ENCODE assay signal across 9 mouse cellular contexts in genomic region chr19:10502571-10502970, GRCm38 (mm10). TPM values are rescaled to one million over a fixed set of nuclear protein-coding genes. Genes with fewer than 3 reads are reported as not detected.
DNase-seq lines count a peak whose midpoint lies in the region; ATAC-seq lines count a peak whose summit lies in the region.
"Had no signal": no experiment of that assay in that cellular context is flagged by ENCODE, and none has a peak within 500 bp of the region (broad histone marks: within the 10 kb centered on the region; RNA-seq: fewer than 3 reads in every experiment).

No protein-coding gene starts in this region.

- H3K9ac ChIP-seq in liver, embryonic 13.5 days, result no peak overlapping the region
- H3K9ac ChIP-seq in neural tube, embryonic 12.5 days, result no peak overlapping the region
- H3K9ac ChIP-seq: limb, embryonic 15.5 days had no signal

- no peak overlapping the region for H3K4me2 ChIP-seq in liver, embryonic 13.5 days
- no peak overlapping the region for H3K4me2 ChIP-seq in neural tube, embryonic 12.5 days (replicated peaks)
- H3K4me2 ChIP-seq: limb, embryonic 15.5 days had no signal

- no peaks in the 10 kb centered on the region for H3K27me3 ChIP-seq in liver, embryonic 13.5 days
- H3K27me3 ChIP-seq in neural tube, embryonic 12.5 days (replicated peaks), result no peaks in the 10 kb centered on the region
- H3K27me3 ChIP-seq: limb, embryonic 15.5 days had no signal

- no peaks in the 10 kb centered on the region for H3K4me1 ChIP-seq in liver, embryonic 13.5 days (replicated peaks)
- no peaks in the 10 kb centered on the region for H3K4me1 ChIP-seq in neural tube, embryonic 12.5 days
- H3K4me1 ChIP-seq: limb, embryonic 15.5 days had no signal

- H3K36me3 ChIP-seq in liver, embryonic 13.5 days, result peaks cover 78% of the 10 kb centered on the region
- H3K36me3 ChIP-seq in neural tube, embryonic 12.5 days, result peaks cover 41% of the 10 kb centered on the region

- no peak overlapping the region for H3K27ac ChIP-seq in liver, embryonic 13.5 days
- H3K27ac ChIP-seq in neural tube, embryonic 12.5 days, result no peak overlapping the region
- H3K27ac ChIP-seq: limb, embryonic 15.5 days had no signal

- intact Hi-C loops in heart, postnatal 36 days (cut with DNase I), result loop anchor here (1.0 kb wide), 1 partner anchor 169 kb away; no protein-coding TSS in a partner anchor

- peak; percentile 20 for DNase-seq in gastrocnemius, postnatal 10 days
- DNase-seq in gastrocnemius, adult 8-10 months (ENCODE audit: low spot score in 2 of 2), result no peak
- DNase-seq in CD4-positive, CD25-positive, alpha-beta regulatory T cell, adult 2 months (ENCODE audit: low read depth, low spot score), result peak; percentile 72
- peak; percentile 42 for DNase-seq in cerebellum, adult 9-10 months
- DNase-seq in heart, postnatal 36 days, result peak; percentile 21 to 50
- DNase-seq in liver, embryonic 13.5 days, result peak; percentile 29
- DNase-seq in frontal cortex, postnatal 14 days (ENCODE audit: low spot score in 2 of 2), result no peak

- peak; percentile 65 for ATAC-seq in liver, embryonic 13.5 days (ENCODE audit: low read depth)
- peak; percentile 78 for ATAC-seq in neural tube, embryonic 12.5 days (ENCODE audit: low FRiP score, low read depth)

- H3K4me3 ChIP-seq in liver, embryonic 13.5 days (replicated peaks), result no peak overlapping the region
- H3K4me3 ChIP-seq in neural tube, embryonic 12.5 days, result no peak overlapping the region
- H3K4me3 ChIP-seq: limb, embryonic 15.5 days had no signal

- H3K9me3 ChIP-seq in liver, embryonic 13.5 days (replicated peaks), result no peaks in the 10 kb centered on the region
- H3K9me3 ChIP-seq in neural tube, embryonic 12.5 days, result no peaks in the 10 kb centered on the region
- H3K9me3 ChIP-seq: limb, embryonic 15.5 days had no signal

- 15% methylated on average over 4 of the region's 4 CpGs for WGBS in liver, embryonic 13.5 days (ENCODE audit: insufficient replicate concordance)
- WGBS in neural tube, embryonic 12.5 days, result 8% methylated on average over 4 of the region's 4 CpGs

RNA-seq across cellular contexts. Expression of gene Ppp1r32, which starts 19.8 kb away (rescaled TPM):
- 1 to 10 TPM in 1 of 2 experiments, under 1 TPM in 1; 0.40 to 1.3 TPM for total RNA-seq in gastrocnemius, postnatal 10 days (2021)
- under 1 TPM; 0.35 to 0.92 (median 0.46) TPM for total RNA-seq in gastrocnemius, adult 8-10 months (2022)
- under 1 TPM; 0.19 to 0.61 TPM for total RNA-seq in heart, postnatal 36 days (2021)
- polyA plus RNA-seq in liver, embryonic 13.5 days (2015; fragmentation: Nextera tagmentation; extraction: Ambion mirVana), result not detected in 2 replicates
- 0.51 TPM in 1 of 2 replicates, not detected in the other for polyA plus RNA-seq in neural tube, embryonic 12.5 days (2016; fragmentation: Nextera tagmentation; extraction: Ambion mirVana)

RNA-seq across cellular contexts. Expression of gene Cpsf7, which starts 22.5 kb away (rescaled TPM):
- 10 to 100 TPM; 26.6 to 33.0 TPM for total RNA-seq in gastrocnemius, postnatal 10 days (2021)
- total RNA-seq in gastrocnemius, adult 8-10 months (2022), result 10 to 100 TPM; 14.9 to 17.1 (median 16.0) TPM
- 10 to 100 TPM; 24.5 to 25.4 TPM for total RNA-seq in heart, postnatal 36 days (2021)
- 9.7 and 13.5 TPM in 2 replicates for polyA plus RNA-seq in liver, embryonic 13.5 days (2015; fragmentation: Nextera tagmentation; extraction: Ambion mirVana)
- 51.1 and 57.2 TPM in 2 replicates for polyA plus RNA-seq in neural tube, embryonic 12.5 days (2016; fragmentation: Nextera tagmentation; extraction: Ambion mirVana)

RNA-seq across cellular contexts. Expression of gene Sdhaf2, which starts 23.4 kb away (rescaled TPM):
- total RNA-seq in gastrocnemius, postnatal 10 days (2021), result 10 to 100 TPM; 42.5 to 45.1 TPM
- 10 to 100 TPM; 47.2 to 53.6 (median 48.0) TPM for total RNA-seq in gastrocnemius, adult 8-10 months (2022)
- total RNA-seq in heart, postnatal 36 days (2021), result 10 to 100 TPM; 69.0 to 81.9 TPM
- 33.7 and 36.2 TPM in 2 replicates for polyA plus RNA-seq in liver, embryonic 13.5 days (2015; fragmentation: Nextera tagmentation; extraction: Ambion mirVana)
- polyA plus RNA-seq in neural tube, embryonic 12.5 days (2016; fragmentation: Nextera tagmentation; extraction: Ambion mirVana), result 58.1 and 64.3 TPM in 2 replicates

RNA-seq across cellular contexts. Expression of gene Lrrc10b, which starts 45.3 kb away (rescaled TPM):
- under 1 TPM; 0.40 to 0.43 TPM for total RNA-seq in gastrocnemius, postnatal 10 days (2021)
- total RNA-seq in gastrocnemius, adult 8-10 months (2022), result under 1 TPM in 2 of 4 experiments, not detected in 2; 0.19 to 0.48 TPM
- 1 to 10 TPM; 1.0 to 1.1 TPM for total RNA-seq in heart, postnatal 36 days (2021)
- polyA plus RNA-seq in liver, embryonic 13.5 days (2015; fragmentation: Nextera tagmentation; extraction: Ambion mirVana), result 0.06 TPM in 1 of 2 replicates, not detected in the other
- 0.61 and 0.64 TPM in 2 replicates for polyA plus RNA-seq in neural tube, embryonic 12.5 days (2016; fragmentation: Nextera tagmentation; extraction: Ambion mirVana)

RNA-seq across cellular contexts. Expression of gene Tmem216, which starts 53.5 kb away (rescaled TPM):
- 1 to 10 TPM; 2.3 to 3.0 TPM for total RNA-seq in gastrocnemius, postnatal 10 days (2021)
- 1 to 10 TPM; 2.3 to 3.1 (median 2.7) TPM for total RNA-seq in gastrocnemius, adult 8-10 months (2022)
- 1 to 10 TPM; 4.7 to 6.0 TPM for total RNA-seq in heart, postnatal 36 days (2021)
- polyA plus RNA-seq in liver, embryonic 13.5 days (2015; fragmentation: Nextera tagmentation; extraction: Ambion mirVana), result 14.9 and 16.9 TPM in 2 replicates
- polyA plus RNA-seq in neural tube, embryonic 12.5 days (2016; fragmentation: Nextera tagmentation; extraction: Ambion mirVana), result 48.1 and 52.6 TPM in 2 replicates

Comparison
In these comparisons a context has a peak if more than half of its experiments do, and no peak if none do; other contexts are left out.
1. DNase-seq: peak in gastrocnemius, postnatal 10 days (single experiment), CD4-positive, CD25-positive, alpha-beta regulatory T cell, adult 2 months (single experiment), cerebellum, adult 9-10 months (single experiment), heart, postnatal 36 days (2 of 2) and liver, embryonic 13.5 days (single experiment); none in gastrocnemius, adult 8-10 months (0 of 2) and frontal cortex, postnatal 14 days (0 of 2).